Mouse (Mus musculus) brain, embryonic 14.5 days (tissue): ENCODE measurements around the gene Ift52. TPM values are rescaled to one million over a fixed set of nuclear protein-coding genes. Genes with fewer than 3 reads are reported as not detected.

Source experiments
- DNase-seq: peaks from one replicate; pipeline ENCODE4 v3.0.0-alpha.2; 2011; ENCODE audit warnings: low read depth
- CTCF ChIP-seq: fragments of 200-500 bp; IDR thresholded peaks from 2 replicates; pipeline ENCODE4 v1.5.1; 2012; ENCODE audit warnings: inconsistent platforms, mild to moderate bottlenecking, moderate library complexity, borderline replicate concordance; ENCODE audit not compliant: insufficient read depth, insufficient read length; ENCODE audit errors: extremely low read depth
- POLR2A ChIP-seq: fragments of 200-500 bp; IDR thresholded peaks from 2 replicates; pipeline ENCODE4 v1.6.1; 2012; ENCODE audit warnings: mild to moderate bottlenecking, inconsistent platforms, borderline replicate concordance; ENCODE audit not compliant: poor library complexity, insufficient read depth, insufficient read length, severe bottlenecking; ENCODE audit errors: extremely low read depth
- polyA plus RNA-seq: library from polyadenylated mRNA; depleted of rRNA; stranded (reverse); fragments of >200 nt; gene quantifications from 2 replicates; pipeline ENCODE4 v1.2.3, GENCODE M21; 2012

Ift52 gene
- polyA plus RNA-seq, 1 experiment, result 34.1 TPM

- no peak for DNase-seq
- TF ChIP-seq CTCF, result no peak
- TF ChIP-seq POLR2A, result no peak
Observed at GRCm38 (mm10) chr2:162987218-162987617, 29.9 kb upstream of the Ift52 start, which contains the start of gene Sgk2. Sgk2 (plus strand) TSS chr2:162987330.

DNA sequence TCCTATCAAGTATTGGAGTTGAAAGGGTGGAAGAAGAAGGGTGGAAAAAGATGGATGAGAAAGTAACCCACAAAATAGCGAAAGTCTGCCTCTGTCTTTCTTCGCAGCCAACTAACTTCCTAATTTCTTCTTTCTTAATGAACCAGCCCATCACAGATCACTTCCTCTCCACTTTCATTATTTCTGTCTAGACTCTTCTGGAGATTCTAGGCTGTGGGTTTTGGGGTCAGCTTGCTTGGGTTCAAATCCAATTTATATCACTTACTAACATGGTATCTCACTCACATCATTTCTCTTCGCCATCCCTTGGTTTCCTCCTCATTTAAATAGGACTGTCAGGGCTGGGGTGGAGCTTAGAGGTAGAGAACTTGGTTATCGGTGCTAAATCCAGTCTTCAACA lies 28.9 kb upstream of the Ift52 start:
- DNase-seq, result no peak
- TF ChIP-seq POLR2A (no peak), CTCF (no peak)

DNA sequence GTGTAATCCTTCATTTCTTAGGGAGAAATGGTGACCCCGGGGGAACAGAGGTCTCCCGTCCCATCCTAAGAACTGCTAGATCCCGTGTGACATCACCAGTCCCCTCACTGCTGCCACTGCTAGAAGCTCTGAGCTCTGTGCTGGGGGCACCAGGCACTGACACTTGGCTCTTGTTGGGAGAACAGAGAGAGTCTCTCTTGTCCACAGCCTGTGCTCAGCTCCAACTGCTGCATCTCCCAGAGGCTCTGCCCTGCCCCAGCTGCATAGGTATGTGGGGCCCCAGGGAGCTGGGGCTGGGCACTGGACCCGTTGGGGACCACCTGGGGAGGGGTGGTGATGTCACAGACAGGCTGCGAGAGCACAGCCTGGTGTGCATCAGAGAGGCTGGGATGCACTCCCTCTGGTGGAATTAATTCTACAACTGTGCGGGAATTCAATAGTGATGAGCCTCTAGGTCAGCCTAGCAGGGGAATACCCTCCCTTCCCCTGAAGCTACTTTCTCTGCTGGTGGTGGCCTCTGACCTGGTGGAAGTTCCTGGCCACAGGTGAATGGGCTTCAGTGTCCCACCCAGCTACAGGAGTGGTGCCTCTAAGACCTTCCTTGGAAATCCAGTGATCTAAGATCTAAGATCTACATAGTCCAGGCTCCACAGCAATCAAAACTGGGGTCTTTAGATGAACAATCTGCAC lies 25.6 kb upstream of the Ift52 start:
- TF ChIP-seq CTCF, result no peak
- no peak for TF ChIP-seq POLR2A
- DNase-seq, result no peak

- TF ChIP-seq CTCF, result no peak
- TF ChIP-seq POLR2A, result no peak
- DNase-seq, result no peak
Observed at GRCm38 (mm10) chr2:162992084-162992437, 25.1 kb upstream of the Ift52 start.

- no peak for DNase-seq
- TF ChIP-seq CTCF (no peak), POLR2A (no peak)
Observed at GRCm38 (mm10) chr2:162993881-162994616, 23.1 kb upstream of the Ift52 start.

DNA sequence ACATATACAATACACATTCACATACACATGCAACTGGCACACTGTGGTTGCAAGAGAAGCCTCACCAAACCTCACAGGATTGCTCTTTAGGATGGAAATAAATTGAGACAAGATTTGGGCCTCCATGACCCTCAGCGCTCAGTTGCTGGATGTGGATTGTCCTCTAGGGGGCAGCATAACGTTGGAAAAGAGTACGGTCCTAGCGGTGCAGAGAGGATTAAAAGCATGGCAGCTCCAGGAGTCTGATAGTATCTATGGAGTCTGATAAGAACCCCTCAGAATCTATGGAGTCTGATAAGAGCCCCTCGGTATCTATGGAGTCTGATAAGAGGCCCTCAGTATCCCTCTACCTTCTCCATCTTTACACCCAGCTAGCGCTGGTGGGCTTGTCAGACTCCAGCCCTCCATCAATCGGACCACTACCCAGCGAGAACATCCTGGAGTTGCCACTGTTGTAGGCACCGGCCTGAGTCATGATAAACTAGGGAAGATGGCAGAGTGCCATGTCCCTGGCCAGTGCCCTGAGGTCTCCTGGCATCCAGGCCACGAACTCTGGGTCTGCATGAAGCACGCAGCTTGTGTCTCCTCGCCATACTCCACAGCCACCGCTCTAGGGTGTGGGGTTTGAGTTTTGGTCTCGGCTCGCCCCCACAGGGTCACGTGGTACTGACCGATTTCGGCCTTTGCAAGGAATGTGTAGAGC lies 18.5 kb upstream of the Ift52 start:
- DNase-seq, result peak; percentile 77
- TF ChIP-seq CTCF (peak; percentile 88), POLR2A (no peak)

- peak; percentile 40 for DNase-seq
- TF ChIP-seq CTCF (peak; percentile 58; the same call in 1 of the 2 replicates), POLR2A (no peak)
Observed at GRCm38 (mm10) chr2:162999744-163000143, 17.4 kb upstream of the Ift52 start.

DNA sequence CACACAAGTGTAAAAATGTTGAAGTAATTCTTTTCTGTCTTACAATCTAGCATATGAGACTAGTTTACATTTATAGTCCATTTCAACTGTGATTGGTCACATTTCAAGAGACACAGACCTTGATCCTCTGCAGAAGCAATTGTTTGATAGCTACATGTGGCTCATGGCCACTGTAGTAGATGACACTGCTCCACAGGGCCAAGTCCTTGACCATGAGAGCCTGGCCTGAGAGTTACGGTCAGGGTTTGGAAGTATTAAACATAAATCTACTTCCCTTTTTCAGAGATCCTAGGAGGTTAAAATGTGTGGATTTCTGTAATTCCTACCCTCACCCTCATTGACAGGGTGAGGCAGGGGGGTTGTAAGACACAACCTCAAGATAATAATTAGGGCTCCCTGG lies 16.1 kb upstream of the Ift52 start:
- no peak for TF ChIP-seq CTCF
- TF ChIP-seq POLR2A, result no peak
- no peak for DNase-seq

DNA sequence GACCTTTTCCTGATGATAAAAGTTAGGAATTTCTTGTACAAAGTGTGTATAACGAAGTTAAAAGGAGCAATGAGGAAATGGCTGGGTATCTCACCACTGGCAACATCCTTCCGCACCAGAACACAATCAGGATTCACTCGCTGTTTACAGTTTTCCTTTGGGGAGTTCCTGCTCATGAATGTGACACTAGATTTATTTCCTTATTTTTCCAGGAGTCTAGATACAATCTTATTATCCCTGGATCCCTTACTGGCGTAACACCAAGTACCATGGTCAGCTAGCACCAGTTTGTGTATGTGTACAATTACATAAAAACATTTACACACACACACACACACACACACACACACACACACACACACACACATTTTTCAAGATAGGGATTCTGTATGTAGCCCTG lies 9.9 kb upstream of the Ift52 start:
- no peak for DNase-seq
- no peak for TF ChIP-seq POLR2A
- TF ChIP-seq CTCF, result no peak

- no peak for DNase-seq
- no peak for TF ChIP-seq CTCF
- TF ChIP-seq POLR2A, result no peak
Observed at GRCm38 (mm10) chr2:163031289-163031688, 14.1 kb downstream of the Ift52 start.

DNA sequence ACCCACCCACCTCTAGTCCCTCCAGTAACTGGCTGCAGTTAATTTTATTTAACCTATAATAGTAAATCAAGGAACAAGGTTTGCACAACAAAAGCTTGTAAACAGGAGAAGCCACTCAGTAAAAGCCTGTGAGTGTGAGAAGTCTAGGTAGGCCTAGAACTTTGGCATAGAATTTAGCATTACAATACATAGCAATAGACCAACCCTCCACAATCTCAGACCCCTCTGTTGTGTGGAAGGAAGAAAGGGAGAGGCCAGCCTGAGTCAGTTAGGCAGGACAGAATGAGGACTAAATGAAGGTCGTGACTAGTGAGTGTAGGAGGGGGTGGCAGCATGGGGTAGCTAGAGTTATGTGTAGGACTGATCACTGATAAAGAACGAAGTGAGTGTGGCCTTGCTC lies 14.6 kb downstream of the Ift52 start:
- TF ChIP-seq POLR2A, result no peak
- no peak for TF ChIP-seq CTCF
- DNase-seq, result no peak

DNA sequence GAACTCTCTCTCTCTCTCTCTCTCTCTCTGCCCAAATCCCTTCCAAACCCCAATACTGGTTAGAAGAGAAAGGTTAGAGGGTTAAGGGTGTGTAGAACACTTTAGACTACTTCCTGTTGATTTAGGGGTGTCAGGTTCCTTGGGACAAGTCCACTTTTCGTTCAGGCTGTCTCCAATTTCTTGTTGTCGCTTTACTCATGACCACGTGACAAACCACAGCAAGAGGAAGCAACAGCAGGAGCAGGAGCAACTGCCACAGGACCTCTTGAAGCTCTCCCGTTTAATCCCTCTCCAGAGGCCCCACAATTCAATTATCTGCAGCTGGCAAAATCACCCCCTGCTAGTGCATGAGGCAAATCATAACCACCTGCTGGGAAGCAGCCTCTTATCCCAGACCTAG lies 15.5 kb downstream of the Ift52 start:
- TF ChIP-seq CTCF (no peak), POLR2A (no peak)

DNA sequence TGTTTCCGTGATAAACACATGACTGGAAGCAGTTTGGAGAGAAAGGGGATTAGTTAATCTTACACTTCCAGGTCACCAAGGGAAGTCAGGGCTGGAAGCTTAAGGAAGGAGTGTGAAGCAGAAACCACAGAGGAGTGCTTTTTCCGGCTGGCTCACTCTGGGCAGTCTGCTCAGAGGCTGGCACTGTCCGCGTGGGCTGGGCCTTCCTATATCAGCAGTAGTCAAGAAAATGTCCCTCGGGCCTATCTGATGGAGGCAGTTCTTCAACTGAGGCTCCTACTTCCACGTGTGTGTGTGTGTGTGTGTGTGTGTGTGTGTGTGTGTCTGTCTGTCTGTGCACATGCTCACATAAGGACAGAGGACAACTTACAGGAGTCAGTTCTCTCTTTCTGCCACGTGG lies 22.8 kb downstream of the Ift52 start:
- no peak for DNase-seq

More for the DNA sequence above, 15.5 kb downstream of the Ift52 start:
- peak; percentile 8 for DNase-seq

More for the DNA sequence above, 22.8 kb downstream of the Ift52 start:
- TF ChIP-seq POLR2A (no peak), CTCF (no peak)
